Mouse (Mus musculus) G1E-ER4 (cell line): ENCODE results near the gene Stk32c. TPM values are rescaled to one million over a fixed set of nuclear protein-coding genes. Genes with fewer than 3 reads are reported as not detected.

Experiments used
- GATA1 ChIP-seq: IDR thresholded peaks from one replicate; pipeline ENCODE4 v1.8.0; 2012; ENCODE audit warnings: low read length, inconsistent platforms
- polyA plus RNA-seq: library from polyadenylated mRNA; stranded (reverse); fragments of >175 nt; gene quantifications from 2 replicates; pipeline ENCODE4 v1.2.3, GENCODE M21; 2012

Gene Stk32c
- not detected in 2 replicates for polyA plus RNA-seq

GRCm38 (mm10) chr7:139212754-139213745 is at the start of gene Stk32c, which contains the start of gene Lrrc27:
Gene Stk32c (minus strand): TSS chr7:139213307.
Gene Lrrc27 (plus strand): TSS chr7:139212988.
- TF ChIP-seq GATA1, result no peak

GRCm38 (mm10) chr7:139257752-139258542 is 44.8 kb upstream of the Stk32c start:
- TF ChIP-seq GATA1, result no peak

GRCm38 (mm10) chr7:139254626-139255025 is 41.5 kb upstream of the Stk32c start:
- no peak for TF ChIP-seq GATA1

GRCm38 (mm10) chr7:139253462-139253861 is 40.4 kb upstream of the Stk32c start:
- TF ChIP-seq GATA1, result no peak

- TF ChIP-seq GATA1, result no peak
Observed at GRCm38 (mm10) chr7:139252986-139253385, 39.9 kb upstream of the Stk32c start.

- TF ChIP-seq GATA1, result no peak
Observed at GRCm38 (mm10) chr7:139252566-139252965, 39.5 kb upstream of the Stk32c start.

- no peak for TF ChIP-seq GATA1
Observed at GRCm38 (mm10) chr7:139251881-139252301, 38.8 kb upstream of the Stk32c start.

GRCm38 (mm10) chr7:139249406-139250210 is 36.5 kb upstream of the Stk32c start:
- no peak for TF ChIP-seq GATA1

GRCm38 (mm10) chr7:139248615-139249405 is 35.7 kb upstream of the Stk32c start:
- TF ChIP-seq GATA1, result no peak

- no peak for TF ChIP-seq GATA1
Observed at GRCm38 (mm10) chr7:139247881-139248614, 34.9 kb upstream of the Stk32c start, which contains the start of gene Pwwp2b. Gene Pwwp2b (plus strand): TSS chr7:139248482.

GRCm38 (mm10) chr7:139246931-139247880 is 34.1 kb upstream of the Stk32c start:
- no peak for TF ChIP-seq GATA1

- TF ChIP-seq GATA1, result no peak
Observed at GRCm38 (mm10) chr7:139246086-139246485, 33.0 kb upstream of the Stk32c start.
